Mouse (Mus musculus) hindbrain, embryonic 11.5 days (tissue): ENCODE results near the gene Bcl7b. TPM values are rescaled to one million over a fixed set of nuclear protein-coding genes. Genes with fewer than 3 reads are reported as not detected.

Experiments used
- ATAC-seq: fragments of 200-750 bp; cut with Nextera tagmentation; 2 replicates; pipeline ENCODE4 v1.8.0; 2017; ENCODE audit warnings: mild to moderate bottlenecking, moderate TSS enrichment, moderate library complexity; ENCODE audit not compliant: low FRiP score
- DNase-seq: peaks from one replicate; pipeline ENCODE4 v3.0.0-alpha.2; 2015; ENCODE audit warnings: low spot score
- H3K27ac ChIP-seq: fragments of 300-500 bp; sonication (generic); 2 replicates; pipeline ENCODE4 v1.5.1; 2014; ENCODE audit warnings: mild to moderate bottlenecking, low read depth, low read length
- H3K27me3 ChIP-seq: fragments of 300-500 bp; sonication (generic); 2 replicates; pipeline ENCODE4 v1.6.1; 2014; ENCODE audit warnings: mild to moderate bottlenecking, low read length, moderate library complexity, mixed read lengths; ENCODE audit not compliant: control insufficient read depth, insufficient read depth
- H3K36me3 ChIP-seq: fragments of 300-500 bp; sonication (generic); 2 replicates; pipeline ENCODE4 v1.6.1; 2014; ENCODE audit warnings: mild to moderate bottlenecking, low read length, moderate library complexity, mixed read lengths; ENCODE audit not compliant: control insufficient read depth, insufficient read depth
- H3K4me1 ChIP-seq: fragments of 300-500 bp; sonication (generic); replicated peaks from 2 replicates; pipeline ENCODE4 v1.6.1; 2014; ENCODE audit warnings: low read length, mixed read lengths; ENCODE audit not compliant: control insufficient read depth, insufficient read depth
- H3K4me2 ChIP-seq: fragments of 300-500 bp; sonication (generic); replicated peaks from 2 replicates; pipeline ENCODE4 v1.6.1; 2014; ENCODE audit warnings: mild to moderate bottlenecking, low read depth, low read length
- H3K4me3 ChIP-seq: fragments of 300-500 bp; sonication (generic); 2 replicates; pipeline ENCODE4 v1.5.1; 2014; ENCODE audit warnings: low read depth, low read length
- H3K9ac ChIP-seq: fragments of 300-500 bp; sonication (generic); 2 replicates; pipeline ENCODE4 v1.6.1; 2014; ENCODE audit warnings: low read depth, low read length
- H3K9me3 ChIP-seq: fragments of 300-500 bp; sonication (generic); 2 replicates; pipeline ENCODE4 v1.6.1; 2016; ENCODE audit warnings: low read length; ENCODE audit not compliant: control insufficient read depth
- WGBS: fragments of 180-500 bp; shearing (Covaris S2); extraction: QIAGEN DNeasy Blood & Tissue Kit; methylation state at CpG from one replicate; pipeline ENCODE4 v1.1.7; 2014; 5-methylcytosine and 5-hydroxymethylcytosine counted together
- polyA plus RNA-seq: library from polyadenylated mRNA; unstranded; fragments of >200 nt; fragmentation: Nextera tagmentation; extraction: Ambion mirVana; gene quantifications from 2 replicates; pipeline ENCODE4 v1.2.1, GENCODE M21; 2014

Bcl7b gene
- polyA plus RNA-seq, 1 experiment from 2014 or later: 35.9 TPM

GRCm38 (mm10) chr5:135178523-135178922 lies 10.4 kb downstream of the Bcl7b start:
- no peak for ATAC-seq

GRCm38 (mm10) chr5:135178996-135179395 lies 10.9 kb downstream of the Bcl7b start:
- ATAC-seq (no peak), DNase-seq (no peak)
- no peak overlapping the region for H3K4me2 ChIP-seq
- no peaks in the 10 kb centered on the region for H3K27me3 ChIP-seq
- H3K9me3 ChIP-seq: no peaks in the 10 kb centered on the region
- no peak overlapping the region for H3K27ac ChIP-seq
- H3K9ac ChIP-seq: no peak overlapping the region
- peaks cover 9% of the 10 kb centered on the region; the same call in 1 of the 2 replicates for H3K36me3 ChIP-seq
- no peak overlapping the region for H3K4me3 ChIP-seq
- no peaks in the 10 kb centered on the region for H3K4me1 ChIP-seq
- 89% methylated on average over 4 of the region's 4 CpGs for WGBS

More at GRCm38 (mm10) chr5:135178523-135178922, 10.4 kb downstream of the Bcl7b start:
- Histone ChIP-seq H3K4me1 (no peaks in the 10 kb centered on the region), H3K9ac (no peak overlapping the region), H3K27ac (no peak overlapping the region), H3K4me2 (no peak overlapping the region), H3K27me3 (no peaks in the 10 kb centered on the region), H3K4me3 (no peak overlapping the region), H3K9me3 (no peaks in the 10 kb centered on the region), H3K36me3 (peaks cover 9% of the 10 kb centered on the region; the same call in 1 of the 2 replicates)
- no peak for DNase-seq
- WGBS: 80% methylated on average over 3 of the region's 3 CpGs

GRCm38 (mm10) chr5:135179616-135180015 lies 11.5 kb downstream of the Bcl7b start:
- H3K36me3 ChIP-seq: peaks cover 9% of the 10 kb centered on the region; the same call in 1 of the 2 replicates
- no peak overlapping the region for H3K9ac ChIP-seq
- 89% methylated on average over 6 of the region's 7 CpGs for WGBS
- H3K27ac ChIP-seq: no peak overlapping the region
- no peak overlapping the region for H3K4me2 ChIP-seq
- ATAC-seq (no peak), DNase-seq (no peak)
- no peaks in the 10 kb centered on the region for H3K4me1 ChIP-seq
- H3K4me3 ChIP-seq: no peak overlapping the region
- no peaks in the 10 kb centered on the region for H3K27me3 ChIP-seq
- H3K9me3 ChIP-seq: no peaks in the 10 kb centered on the region

GRCm38 (mm10) chr5:135180796-135181195 lies 12.7 kb downstream of the Bcl7b start:
- ATAC-seq: no peak
- Histone ChIP-seq H3K36me3 (peaks cover 9% of the 10 kb centered on the region; the same call in 1 of the 2 replicates), H3K4me1 (no peaks in the 10 kb centered on the region), H3K9ac (no peak overlapping the region), H3K9me3 (no peaks in the 10 kb centered on the region), H3K4me2 (no peak overlapping the region), H3K27ac (no peak overlapping the region), H3K27me3 (no peaks in the 10 kb centered on the region), H3K4me3 (no peak overlapping the region)
- WGBS: 94% methylated on average over 14 of the region's 14 CpGs
- no peak for DNase-seq

- Histone ChIP-seq H3K4me3 (no peak overlapping the region), H3K9me3 (no peaks in the 10 kb centered on the region), H3K27ac (no peak overlapping the region), H3K4me2 (no peak overlapping the region), H3K27me3 (no peaks in the 10 kb centered on the region), H3K9ac (no peak overlapping the region), H3K36me3 (peaks cover 9% of the 10 kb centered on the region; the same call in 1 of the 2 replicates), H3K4me1 (no peaks in the 10 kb centered on the region)
- no peak for DNase-seq
- no peak for ATAC-seq
- WGBS: 66% methylated on average over 6 of the region's 6 CpGs
Measured at GRCm38 (mm10) chr5:135181776-135182175, 13.7 kb downstream of the Bcl7b start.

- DNase-seq (no peak), ATAC-seq (no peak)
- H3K9me3 ChIP-seq: no peaks in the 10 kb centered on the region
- no peaks in the 10 kb centered on the region for H3K4me1 ChIP-seq
- H3K4me3 ChIP-seq: no peak overlapping the region
- peaks cover 7% of the 10 kb centered on the region; the same call in 1 of the 2 replicates for H3K36me3 ChIP-seq
- WGBS: 56% methylated on average over 8 of the region's 8 CpGs
- H3K9ac ChIP-seq: no peak overlapping the region
- no peak overlapping the region for H3K27ac ChIP-seq
- no peaks in the 10 kb centered on the region for H3K27me3 ChIP-seq
- H3K4me2 ChIP-seq: no peak overlapping the region
Measured at GRCm38 (mm10) chr5:135183131-135183861, 15.2 kb downstream of the Bcl7b start.

GRCm38 (mm10) chr5:135185016-135185415 lies 16.9 kb downstream of the Bcl7b start:
- DNase-seq: no peak
- Histone ChIP-seq H3K27ac (no peak overlapping the region), H3K9ac (no peak overlapping the region), H3K36me3 (0 out of 2 replicates have a peak, but pooled peaks cover 2% of the 10 kb centered on the region), H3K9me3 (no peaks in the 10 kb centered on the region), H3K27me3 (no peaks in the 10 kb centered on the region), H3K4me1 (peaks cover 8% of the 10 kb centered on the region; the same call in 1 of the 2 replicates), H3K4me2 (no peak overlapping the region), H3K4me3 (no peak overlapping the region)
- 100% methylated on average over 3 of the region's 3 CpGs for WGBS
- no peak for ATAC-seq

GRCm38 (mm10) chr5:135185596-135185995 lies 17.5 kb downstream of the Bcl7b start:
- Histone ChIP-seq H3K4me3 (no peak overlapping the region), H3K4me1 (peaks cover 8% of the 10 kb centered on the region; the same call in 1 of the 2 replicates), H3K4me2 (no peak overlapping the region), H3K9me3 (no peaks in the 10 kb centered on the region), H3K9ac (no peak overlapping the region), H3K27ac (no peak overlapping the region), H3K36me3 (0 out of 2 replicates have a peak, but pooled peaks cover 2% of the 10 kb centered on the region), H3K27me3 (no peaks in the 10 kb centered on the region)
- ATAC-seq (no peak), DNase-seq (peak; percentile 37)
- 36% methylated on average over 3 of the region's 3 CpGs for WGBS

GRCm38 (mm10) chr5:135186231-135186620 lies 18.1 kb downstream of the Bcl7b start:
- WGBS: 22% methylated on average over 10 of the region's 10 CpGs
- Histone ChIP-seq H3K27me3 (no peaks in the 10 kb centered on the region), H3K36me3 (no peaks in the 10 kb centered on the region), H3K4me1 (peaks cover 8% of the 10 kb centered on the region; the same call in 1 of the 2 replicates), H3K9me3 (no peaks in the 10 kb centered on the region), H3K9ac (peak overlapping the region; percentile 71), H3K4me3 (peak overlapping the region; percentile 86), H3K4me2 (peak overlapping the region; percentile 28), H3K27ac (peak overlapping the region; percentile 95)
- no peak for DNase-seq
- peak; percentile 30; the same call in 1 of the 2 replicates for ATAC-seq
